Mouse (Mus musculus) G1E (cell line): ENCODE measurements at regions not wholly inside any gene's neighbourhood (a gene's known extent, or its start where the extent isn't known, plus 50 kb on each side); places are given as distances from the start of the nearest gene placed in this dataset.

ENCODE experiments used
- CTCF ChIP-seq: IDR thresholded peaks from 2 replicates; pipeline ENCODE4 v1.5.1; 2012; ENCODE audit warnings: low read depth, low read length, inconsistent platforms, mixed read lengths
- TAL1 ChIP-seq: conservative IDR thresholded peaks from 2 replicates; pipeline ENCODE4 v1.6.1; 2012; ENCODE audit warnings: low read depth, low read length, inconsistent platforms, mixed read lengths

DNA sequence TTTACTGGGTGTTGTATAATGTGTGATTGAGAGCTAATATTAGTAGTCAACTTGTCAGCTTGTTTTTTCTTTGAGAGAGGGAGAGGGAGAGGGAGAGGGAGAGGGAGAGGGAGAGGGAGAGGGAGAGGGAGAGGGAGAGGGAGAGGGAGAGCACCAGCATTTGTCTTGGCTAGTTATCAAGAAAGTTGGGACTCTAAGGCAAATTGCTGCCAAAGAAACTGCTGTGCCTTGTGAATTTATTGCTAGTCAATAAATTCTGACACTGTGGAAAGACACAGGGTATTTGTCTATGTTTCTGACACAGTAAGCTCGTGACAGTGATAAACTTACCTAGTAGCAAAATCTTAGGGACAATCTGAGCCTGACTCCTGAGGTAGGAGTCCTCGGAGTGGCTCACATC, 61.2 kb upstream of the Gm10260 start:
- no peak for TF ChIP-seq CTCF
- no peak for TF ChIP-seq TAL1
